13 mouse cellular contexts compared by ENCODE assay signal in genomic region chr7:143124902-143125301, GRCm38 (mm10). TPM values are rescaled to one million over a fixed set of nuclear protein-coding genes. Genes with fewer than 3 reads are reported as not detected.
A peak's percentile ranks its signal among the peaks of the same experiment; 100 is the strongest.
DNase-seq lines count a peak whose midpoint lies in the region; ATAC-seq and TF ChIP-seq lines count a peak whose summit lies in the region.
"Had no signal": no experiment of that assay in that cellular context is flagged by ENCODE, and none has a peak within 500 bp of the region (broad histone marks: within the 10 kb centered on the region; RNA-seq: fewer than 3 reads in every experiment).

No protein-coding gene starts in this region.

- peak overlapping the region; percentile 63 for H3K27ac ChIP-seq in kidney, adult 2 months (ENCODE audit: insufficient read depth, low read depth, low read length)
- H3K27ac ChIP-seq in limb, embryonic 13.5 days = peak overlapping the region; percentile 39; the same call in 1 of the 2 replicates
- H3K27ac ChIP-seq: forebrain, embryonic 12.5 days had no signal

- TF ChIP-seq POLR2A in kidney, adult 2 months (IDR thresholded peaks at IDR 0.05; ENCODE audit: low read depth, low read length) = no peak

- H3K27me3 ChIP-seq in kidney, adult 2 months (replicated peaks; ENCODE audit: control insufficient read depth, insufficient read depth, low read length) = no peaks in the 10 kb centered on the region
- no peaks in the 10 kb centered on the region for H3K27me3 ChIP-seq in limb, embryonic 13.5 days
- H3K27me3 ChIP-seq: forebrain, embryonic 12.5 days had no signal

- 0 out of 2 replicates have a peak overlapping the region, but pooled peaks have one; percentile 4 for H3K9ac ChIP-seq in limb, embryonic 13.5 days
- H3K9ac ChIP-seq: forebrain, embryonic 12.5 days had no signal

- WGBS in kidney, adult 2 months = 63% methylated on average over 3 of the region's 3 CpGs
- WGBS in limb, embryonic 13.5 days = 64% methylated on average over 3 of the region's 3 CpGs

- no peak for DNase-seq in kidney, adult 2 months
- DNase-seq in kidney, postnatal 25 days = no peak
- peak; percentile 82 for DNase-seq in brain, adult 2 months (ENCODE audit: low read depth, low spot score)
- peak; percentile 68 to 80 for DNase-seq in cerebellum, postnatal 25 days
- no peak for DNase-seq in spleen, postnatal 14 days (ENCODE audit: low spot score in 2 of 2)
- DNase-seq: right cerebral cortex, postnatal 25 days; thymus, adult 2 months had no signal

- no peaks in the 10 kb centered on the region for H3K36me3 ChIP-seq in kidney, adult 2 months (ENCODE audit: control insufficient read depth, insufficient read depth, low read length)
- no peaks in the 10 kb centered on the region for H3K36me3 ChIP-seq in limb, embryonic 13.5 days
- H3K36me3 ChIP-seq: forebrain, embryonic 12.5 days had no signal

- H3K4me1 ChIP-seq in kidney, adult 2 months (ENCODE audit: control insufficient read depth, insufficient read depth, low read length) = peaks cover 6% of the 10 kb centered on the region
- H3K4me1 ChIP-seq in limb, embryonic 13.5 days = peaks cover 35% of the 10 kb centered on the region

- no peak for TF ChIP-seq CTCF in kidney, adult 2 months (conservative IDR thresholded peaks at IDR 0.05; ENCODE audit: insufficient read depth, insufficient read length, low read depth, low read length)

- H3K4me3 ChIP-seq in kidney, adult 2 months (ENCODE audit: insufficient read depth, low read depth, low read length) = no peak overlapping the region
- H3K4me3 ChIP-seq in limb, embryonic 13.5 days = no peak overlapping the region
- H3K4me3 ChIP-seq: forebrain, embryonic 12.5 days; megakaryocyte, embryonic 14.5 days had no signal

- H3K9me3 ChIP-seq in limb, embryonic 13.5 days = no peaks in the 10 kb centered on the region
- H3K9me3 ChIP-seq: forebrain, embryonic 12.5 days; megakaryocyte, embryonic 14.5 days had no signal

- peak overlapping the region; percentile 19; the same call in 1 of the 2 replicates for H3K4me2 ChIP-seq in limb, embryonic 13.5 days (replicated peaks)
- H3K4me2 ChIP-seq: forebrain, embryonic 12.5 days had no signal

- ATAC-seq in limb, embryonic 13.5 days (ENCODE audit: low FRiP score, low read depth) = no peak
- ATAC-seq in megakaryocyte progenitor cell, adult 5-6 weeks (replicated peaks; ENCODE audit: poor library complexity) = no peak

RNA-seq across cellular contexts. Expression of gene Kcnq1, which starts 18.7 kb away (rescaled TPM):
- 24.0 and 27.5 TPM in 2 replicates for polyA plus RNA-seq in kidney, adult 2 months (2012; rRNA removed)
- 0.61 and 0.87 TPM in 2 replicates for polyA plus RNA-seq in limb, embryonic 13.5 days (2015; fragmentation: Nextera tagmentation; extraction: Ambion mirVana)
- total RNA-seq in megakaryocyte progenitor cell, adult 5-6 weeks (2015) = not detected in 2 replicates
- not detected in 2 replicates for total RNA-seq in megakaryocyte progenitor cell, adult 5-6 weeks (2017)

RNA-seq across cellular contexts. Expression of gene Trpm5, which starts 30.5 kb away (rescaled TPM):
- polyA plus RNA-seq in kidney, adult 2 months (2012; rRNA removed) = 0.03 TPM in 2 replicates
- 20.9 and 22.1 TPM in 2 replicates for polyA plus RNA-seq in limb, embryonic 13.5 days (2015; fragmentation: Nextera tagmentation; extraction: Ambion mirVana)
- total RNA-seq in megakaryocyte progenitor cell, adult 5-6 weeks (2015) = not detected in 2 replicates
- not detected in 2 replicates for total RNA-seq in megakaryocyte progenitor cell, adult 5-6 weeks (2017)
- total RNA-seq: gastrocnemius, postnatal 36 days had no signal
- polyA plus RNA-seq: cortical plate, adult 2 months had no signal

RNA-seq across cellular contexts. Expression of gene Tssc4, which starts 55.9 kb away (rescaled TPM):
- polyA plus RNA-seq in kidney, adult 2 months (2012; rRNA removed) = 64.8 and 74.5 TPM in 2 replicates
- 112 and 115 TPM in 2 replicates for polyA plus RNA-seq in limb, embryonic 13.5 days (2015; fragmentation: Nextera tagmentation; extraction: Ambion mirVana)
- total RNA-seq in megakaryocyte progenitor cell, adult 5-6 weeks (2015) = 18.7 and 23.5 TPM in 2 replicates
- 26.8 and 33.7 TPM in 2 replicates for total RNA-seq in megakaryocyte progenitor cell, adult 5-6 weeks (2017)

Comparison
In these comparisons a context has a peak if more than half of its experiments do, and no peak if none do; other contexts are left out.
1. DNase-seq: peak in brain, adult 2 months (single experiment) and cerebellum, postnatal 25 days (2 of 2); none in kidney, adult 2 months (single experiment), kidney, postnatal 25 days (0 of 2) and spleen, postnatal 14 days (0 of 2).
2. RNA of gene Kcnq1, which starts 18.7 kb away (polyA plus RNA-seq): 24.0 to 27.5 TPM in kidney, adult 2 months; 0.61 to 0.87 TPM in limb, embryonic 13.5 days; every median in the first group is over 10 times any median in the second.
3. RNA of gene Trpm5, which starts 30.5 kb away (polyA plus RNA-seq): 20.9 to 22.1 TPM in limb, embryonic 13.5 days; 0.03 TPM in kidney, adult 2 months; every median in the first group is over 10 times any median in the second.